Mouse (Mus musculus) intestine, embryonic 14.5 days (tissue): ENCODE data around the gene Dhx15. TPM values are rescaled to one million over a fixed set of nuclear protein-coding genes. Genes with fewer than 3 reads are reported as not detected.

ENCODE experiments used
- ATAC-seq: fragments of 200-750 bp; cut with Nextera tagmentation; replicated peaks from 2 replicates; pipeline ENCODE4 v1.8.0; 2017; ENCODE audit warnings: low read depth, moderate number of reproducible peaks, moderate TSS enrichment, moderate library complexity; ENCODE audit not compliant: low FRiP score, low TSS enrichment
- DNase-seq: peaks from one replicate; pipeline ENCODE4 v3.0.0-alpha.2; 2018; ENCODE audit warnings: low spot score
- H3K27ac ChIP-seq: fragments of 300-500 bp; sonication (generic); 2 replicates; pipeline ENCODE4 v1.5.1; 2014; ENCODE audit warnings: low read depth, mild to moderate bottlenecking, control low read depth
- H3K27me3 ChIP-seq: fragments of 300-500 bp; sonication (generic); replicated peaks from 2 replicates; pipeline ENCODE4 v1.6.1; 2014; ENCODE audit warnings: low read length, control low read depth; ENCODE audit not compliant: control insufficient read depth, insufficient read depth
- H3K36me3 ChIP-seq: fragments of 300-500 bp; sonication (generic); 2 replicates; pipeline ENCODE4 v1.6.1; 2014; ENCODE audit warnings: low read length, control low read depth; ENCODE audit not compliant: control insufficient read depth, insufficient read depth
- H3K4me1 ChIP-seq: fragments of 300-500 bp; sonication (generic); replicated peaks from 2 replicates; pipeline ENCODE4 v1.6.1; 2014; ENCODE audit warnings: low read length, control low read depth, mixed read lengths; ENCODE audit not compliant: control insufficient read depth, insufficient read depth
- H3K4me2 ChIP-seq: fragments of 300-500 bp; sonication (generic); 2 replicates; pipeline ENCODE4 v1.6.1; 2014; ENCODE audit warnings: low read length
- H3K4me3 ChIP-seq: fragments of 300-500 bp; sonication (generic); 2 replicates; pipeline ENCODE4 v1.5.1; 2014; ENCODE audit warnings: low read depth, low read length, control low read depth, mixed read lengths
- H3K9ac ChIP-seq: fragments of 300-500 bp; sonication (generic); 2 replicates; pipeline ENCODE4 v1.6.1; 2014; ENCODE audit warnings: mild to moderate bottlenecking, low read length
- H3K9me3 ChIP-seq: fragments of 300-500 bp; sonication (generic); 2 replicates; pipeline ENCODE4 v1.6.1; 2016; ENCODE audit warnings: low read length, control low read depth; ENCODE audit not compliant: control insufficient read depth
- WGBS: fragments of 180-500 bp; shearing (Covaris S2); extraction: QIAGEN DNeasy Blood & Tissue Kit; methylation state at CpG from one replicate; pipeline ENCODE4 v1.1.7; 2014; 5-methylcytosine and 5-hydroxymethylcytosine counted together
- microRNA-seq: library from miRNA; unstranded; fragments of <30 nt; microRNA quantifications from one replicate; pipeline ENCODE4, GENCODE M21; 2016
- polyA plus RNA-seq: library from polyadenylated mRNA; unstranded; fragments of >200 nt; fragmentation: Nextera tagmentation; extraction: Ambion mirVana; gene quantifications from 2 replicates; pipeline ENCODE4 v1.2.1, GENCODE M21; 2014

The Dhx15 gene
- polyA plus RNA-seq, 1 experiment from 2014 or later = 95.9 TPM

DNA sequence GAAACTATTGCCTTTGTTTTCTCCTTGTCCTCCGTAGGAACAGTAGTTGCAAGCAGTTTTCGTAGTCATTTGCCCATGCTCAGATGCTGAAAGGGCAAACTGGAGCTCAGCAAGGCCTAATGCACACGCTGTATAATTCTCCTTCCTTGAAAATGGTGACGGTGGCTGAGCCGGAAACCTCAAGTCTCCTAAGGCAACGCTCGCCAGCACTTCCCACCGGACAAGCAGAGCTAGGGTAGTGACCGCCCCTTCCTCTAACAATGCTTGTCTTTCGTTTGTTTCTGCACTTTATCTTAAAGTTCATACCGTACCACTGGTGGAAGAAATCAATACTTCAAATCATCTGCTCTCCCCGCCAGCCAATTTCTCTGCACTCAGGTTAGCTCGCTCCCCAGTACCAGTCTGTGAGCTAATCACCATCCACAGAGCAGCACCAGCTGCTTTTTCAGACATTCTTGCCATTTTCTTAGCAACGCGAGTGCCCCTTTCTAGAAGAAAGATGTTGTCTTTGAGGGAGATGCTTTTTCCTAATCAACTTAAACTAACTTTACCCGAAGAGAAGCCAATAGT lies 78.0 kb downstream of the Dhx15 start:
- Histone ChIP-seq H3K4me3 (peak overlapping the region; percentile 63), H3K4me2 (peak overlapping the region; percentile 85), H3K9ac (no peak overlapping the region), H3K4me1 (peaks cover 17% of the 10 kb centered on the region; the same call in 1 of the 2 replicates), H3K27ac (no peak overlapping the region), H3K27me3 (peaks cover 34% of the 10 kb centered on the region), H3K9me3 (no peaks in the 10 kb centered on the region), H3K36me3 (no peaks in the 10 kb centered on the region)
- 22% methylated on average over 16 of the region's 16 CpGs for WGBS
- DNase-seq = peak; percentile 59
- no peak for ATAC-seq

DNA sequence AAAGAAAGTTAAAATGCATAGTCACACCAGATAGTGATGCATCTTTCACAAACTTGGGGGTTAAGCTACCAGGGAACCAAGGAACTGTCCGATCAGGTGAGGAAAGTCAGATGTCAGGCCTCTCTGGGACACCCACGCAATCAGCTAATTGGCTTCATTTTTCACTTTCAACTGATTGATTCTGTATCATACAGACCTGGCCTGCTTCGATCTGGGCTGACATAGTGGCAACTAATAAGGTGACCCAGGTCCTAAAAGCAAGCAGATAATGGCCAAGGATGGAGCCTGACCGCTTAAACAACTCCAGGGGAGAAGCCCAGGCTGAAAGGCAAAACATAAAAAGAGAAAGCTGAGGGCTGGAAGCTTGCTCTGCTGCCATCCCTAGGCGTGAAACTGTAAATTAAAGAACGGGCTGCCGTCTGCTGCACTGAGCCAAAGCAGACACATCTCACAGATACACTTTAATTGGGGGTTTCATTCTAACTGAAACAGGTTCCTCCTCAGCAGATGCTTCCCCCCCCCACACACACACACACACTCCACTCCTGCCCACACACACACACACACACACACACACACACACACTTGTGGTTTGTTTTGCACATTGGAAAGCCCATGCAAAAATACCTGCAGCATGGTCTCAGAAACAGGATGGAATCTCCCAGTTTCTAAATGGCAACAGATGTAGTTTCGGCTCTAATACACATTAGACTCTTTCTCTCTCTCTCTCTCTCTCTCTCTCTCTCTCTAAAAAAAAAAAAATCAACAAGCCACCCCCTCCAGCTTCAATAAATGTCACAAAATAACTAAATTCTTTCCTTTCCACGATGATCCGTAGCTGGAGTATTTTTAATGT lies 79.3 kb downstream of the Dhx15 start:
- H3K4me3 ChIP-seq = no peak overlapping the region
- peaks cover 34% of the 10 kb centered on the region for H3K27me3 ChIP-seq
- no peak for ATAC-seq
- no peak overlapping the region for H3K27ac ChIP-seq
- no peaks in the 10 kb centered on the region for H3K9me3 ChIP-seq
- DNase-seq = no peak
- H3K4me1 ChIP-seq = peaks cover 13% of the 10 kb centered on the region; the same call in 1 of the 2 replicates
- H3K9ac ChIP-seq = no peak overlapping the region
- 47% methylated on average over 10 of the region's 10 CpGs for WGBS
- H3K4me2 ChIP-seq = no peak overlapping the region
- no peaks in the 10 kb centered on the region for H3K36me3 ChIP-seq

Small RNAs within 50 kb of the gene (microRNA-seq; reads per million reads assigned to microRNA genes)
- not detected for gene Mir6417

Other genes with a start within 250 kb of the Dhx15 start
- 0.30 and 0.65 TPM in 2 replicates for gene Sod3, start 173.3 kb upstream of the Dhx15 start, polyA plus RNA-seq